Mouse (Mus musculus) ES-CJ7 (cell line): ENCODE data around the gene Tmem171.

Experiments used
- DNase-seq: peaks from one replicate; pipeline ENCODE4 v3.0.0; 2011; ENCODE audit warnings: low read depth, low spot score

Tmem171 gene

DNA sequence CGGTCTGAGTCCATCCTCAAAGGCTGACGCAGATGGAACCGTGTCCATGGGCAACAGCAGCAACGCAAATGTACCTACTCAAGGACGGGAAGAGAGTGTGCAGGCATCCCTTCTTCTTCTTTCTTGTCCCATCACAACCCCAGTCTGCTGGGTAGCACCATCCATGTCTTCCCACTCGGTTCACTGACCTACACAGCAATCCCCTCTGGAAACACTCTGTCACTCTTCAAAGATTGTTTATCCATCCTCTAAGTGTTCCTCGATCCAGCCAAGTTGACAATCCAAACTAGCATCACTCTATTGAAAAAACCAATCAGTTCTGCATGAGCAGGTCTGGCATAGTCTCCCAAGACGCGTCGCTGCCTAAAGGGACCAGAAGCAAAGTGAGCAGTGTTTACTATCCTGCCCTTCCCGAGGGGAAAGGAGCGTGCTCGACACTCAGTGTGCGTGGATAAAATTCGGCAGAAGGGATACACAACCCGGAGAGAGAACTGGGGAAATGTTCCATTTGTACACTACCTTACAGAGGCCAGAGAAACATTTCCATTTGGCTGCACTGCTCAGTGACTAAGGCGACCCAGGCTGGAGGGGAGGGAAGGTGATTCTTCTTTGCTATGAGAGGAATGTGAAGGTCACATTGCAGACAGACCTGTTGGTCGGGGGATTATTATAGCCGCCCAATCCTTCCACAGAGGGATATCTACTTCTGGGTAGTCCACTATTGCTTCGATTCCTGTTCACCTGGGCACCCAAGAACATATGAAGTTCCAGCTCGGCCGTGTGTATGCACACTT is 46.7 kb downstream of the Tmem171 start:
- DNase-seq = no peak

DNA sequence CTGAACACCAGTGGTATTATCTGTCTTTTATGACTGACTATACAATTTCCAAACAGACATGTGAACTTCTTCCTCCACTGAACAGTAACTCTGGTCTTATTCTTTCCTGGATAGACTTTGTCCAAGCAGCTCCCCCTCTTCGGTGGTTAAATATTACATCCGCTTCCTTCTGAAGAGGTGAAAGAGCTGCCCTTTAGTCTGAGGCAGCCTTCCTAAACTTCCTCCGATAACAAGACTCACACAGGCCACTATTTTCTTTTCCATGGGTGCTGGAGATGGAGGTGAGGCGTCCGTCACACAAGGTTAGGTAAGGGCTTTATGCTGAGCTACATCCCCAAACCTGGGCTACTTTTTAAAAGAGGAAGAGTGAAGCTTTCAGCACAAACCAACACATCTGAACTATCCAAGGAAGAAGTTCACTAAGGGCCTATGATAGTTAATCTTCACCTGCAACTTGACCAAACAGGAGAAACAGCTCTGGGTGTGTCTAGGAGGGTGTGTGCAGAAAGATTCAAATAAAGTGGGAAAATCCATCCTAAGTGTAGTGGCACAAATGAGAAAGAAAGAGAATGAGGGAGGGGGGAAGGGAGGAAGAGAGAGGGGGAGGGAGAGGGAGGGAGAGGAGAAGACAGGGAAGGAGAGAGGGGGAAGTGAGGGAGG is 56.0 kb downstream of the Tmem171 start:
- DNase-seq = no peak

DNA sequence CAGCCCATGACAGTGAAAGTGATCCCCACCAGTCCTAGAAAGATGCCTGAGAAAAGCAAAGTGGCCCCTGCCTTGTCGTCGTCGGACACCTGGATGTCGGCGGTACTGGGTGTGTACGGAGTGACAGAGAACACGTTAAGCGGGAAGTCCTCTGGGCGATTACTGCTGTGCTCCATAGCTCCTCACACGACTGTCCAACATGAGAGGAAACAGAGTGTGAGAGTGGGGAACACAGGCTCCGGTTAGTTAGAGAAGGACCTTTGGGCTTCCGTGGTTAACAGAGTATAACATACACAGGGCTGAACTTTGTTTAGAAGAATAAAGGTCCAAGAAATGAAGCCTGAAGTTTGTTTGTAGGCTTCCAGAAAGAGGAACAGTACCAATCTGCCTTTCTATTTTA is 57.5 kb downstream of the Tmem171 start, which contains the start of gene Tmem174:
Gene Tmem174, minus strand, starts transcription at position 266 of the 400 bp plus-strand sequence.
- DNase-seq = no peak

DNA sequence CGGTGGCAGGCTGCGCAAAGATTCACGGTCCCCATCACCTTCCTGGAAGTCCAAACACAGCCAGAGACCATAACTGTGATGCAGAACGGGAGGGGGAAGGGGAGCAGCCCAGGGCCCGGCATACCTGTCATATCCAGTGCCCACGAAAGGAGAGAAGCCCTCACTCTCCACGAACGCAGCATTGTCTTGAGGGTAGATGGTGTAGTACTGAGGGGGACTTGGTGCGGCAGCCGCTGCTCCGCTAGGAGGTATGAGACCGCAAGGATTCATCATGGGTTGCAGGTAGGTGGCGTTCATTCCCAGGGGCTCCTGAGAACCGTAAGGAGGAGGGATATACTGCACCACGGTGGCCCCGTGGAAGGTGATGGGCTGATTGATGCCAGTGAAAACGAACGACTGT is 58.1 kb downstream of the Tmem171 start:
- DNase-seq = no peak
